Mouse (Mus musculus) liver, embryonic 12.5 days (tissue): Measurements from ENCODE around the gene Engase. TPM values are rescaled to one million over a fixed set of nuclear protein-coding genes. Genes with fewer than 3 reads are reported as not detected.

Source experiments
- ATAC-seq: fragments of 200-750 bp; cut with Nextera tagmentation; 2 replicates; pipeline ENCODE4 v1.8.0; 2017; ENCODE audit warnings: moderate number of reproducible peaks, mild to moderate bottlenecking, moderate library complexity
- H3K27ac ChIP-seq: fragments of 300-500 bp; sonication (generic); 2 replicates; pipeline ENCODE4 v1.5.1; 2016; ENCODE audit warnings: mild to moderate bottlenecking
- H3K27me3 ChIP-seq: fragments of 300-500 bp; sonication (generic); replicated peaks from 2 replicates; pipeline ENCODE4 v1.6.1; 2016; ENCODE audit warnings: mild to moderate bottlenecking, moderate library complexity
- H3K36me3 ChIP-seq: fragments of 300-500 bp; sonication (generic); 2 replicates; pipeline ENCODE4 v1.6.1; 2016; ENCODE audit warnings: mild to moderate bottlenecking, moderate library complexity
- H3K4me1 ChIP-seq: fragments of 300-500 bp; sonication (generic); 2 replicates; pipeline ENCODE4 v1.6.1; 2016
- H3K4me2 ChIP-seq: fragments of 300-500 bp; sonication (generic); 2 replicates; pipeline ENCODE4 v1.6.1; 2016; ENCODE audit warnings: mild to moderate bottlenecking, moderate library complexity
- H3K4me3 ChIP-seq: fragments of 300-500 bp; sonication (generic); 2 replicates; pipeline ENCODE4 v1.5.1; 2016; ENCODE audit warnings: mild to moderate bottlenecking, moderate library complexity
- H3K9ac ChIP-seq: fragments of 300-500 bp; sonication (generic); 2 replicates; pipeline ENCODE4 v1.6.1; 2016; ENCODE audit warnings: mild to moderate bottlenecking, moderate library complexity
- H3K9me3 ChIP-seq: fragments of 300-500 bp; sonication (generic); replicated peaks from 2 replicates; pipeline ENCODE4 v1.6.1; 2016; ENCODE audit warnings: mild to moderate bottlenecking, moderate library complexity
- WGBS: fragments of 180-500 bp; shearing (Covaris S2); methylation state at CpG from one replicate; pipeline ENCODE4 v1.1.7; 2016; ENCODE audit not compliant: insufficient replicate concordance; 5-methylcytosine and 5-hydroxymethylcytosine counted together
- polyA plus RNA-seq: library from polyadenylated mRNA; unstranded; fragments of >200 nt; fragmentation: Nextera tagmentation; extraction: Ambion mirVana; gene quantifications from 2 replicates; pipeline ENCODE4 v1.2.1, GENCODE M21; 2016

Engase gene
- polyA plus RNA-seq, 1 experiment from 2014 or later = 11.7 TPM

- Histone ChIP-seq H3K27me3 (peaks cover 16% of the 10 kb centered on the region), H3K4me1 (peaks cover 14% of the 10 kb centered on the region), H3K4me3 (no peak overlapping the region), H3K9me3 (no peaks in the 10 kb centered on the region), H3K4me2 (no peak overlapping the region), H3K9ac (no peak overlapping the region), H3K27ac (no peak overlapping the region), H3K36me3 (no peaks in the 10 kb centered on the region)
- 41% methylated on average over 11 of the region's 11 CpGs for WGBS
- ATAC-seq = no peak
Observed at GRCm38 (mm10) chr11:118438665-118439414, 37.8 kb upstream of the Engase start.

- no peaks in the 10 kb centered on the region for H3K36me3 ChIP-seq
- no peak for ATAC-seq
- WGBS = 68% methylated on average over 13 of the region's 13 CpGs
- peaks cover 18% of the 10 kb centered on the region for H3K27me3 ChIP-seq
- no peak overlapping the region for H3K4me3 ChIP-seq
- peaks cover 13% of the 10 kb centered on the region; the same call in 1 of the 2 replicates for H3K4me1 ChIP-seq
- no peaks in the 10 kb centered on the region for H3K9me3 ChIP-seq
- no peak overlapping the region for H3K27ac ChIP-seq
- H3K4me2 ChIP-seq = no peak overlapping the region
- no peak overlapping the region for H3K9ac ChIP-seq
Observed at GRCm38 (mm10) chr11:118442691-118443090, 33.9 kb upstream of the Engase start.

GRCm38 (mm10) chr11:118443201-118443970 lies 33.2 kb upstream of the Engase start:
- Histone ChIP-seq H3K36me3 (no peaks in the 10 kb centered on the region), H3K4me1 (peaks cover 12% of the 10 kb centered on the region; the same call in 1 of the 2 replicates), H3K27ac (no peak overlapping the region), H3K4me3 (no peak overlapping the region), H3K4me2 (no peak overlapping the region), H3K27me3 (peaks cover 18% of the 10 kb centered on the region), H3K9ac (no peak overlapping the region), H3K9me3 (no peaks in the 10 kb centered on the region)
- 26% methylated on average over 11 of the region's 11 CpGs for WGBS
- 0 out of 2 replicates have a peak, but pooled peaks have one; percentile 24 for ATAC-seq

- WGBS = 7% methylated on average over 3 of the region's 3 CpGs
- H3K36me3 ChIP-seq = no peaks in the 10 kb centered on the region
Observed at GRCm38 (mm10) chr11:118445843-118446242, 30.8 kb upstream of the Engase start.

GRCm38 (mm10) chr11:118447346-118447745 lies 29.3 kb upstream of the Engase start:
- Histone ChIP-seq H3K9ac (no peak overlapping the region), H3K4me3 (no peak overlapping the region), H3K27ac (no peak overlapping the region), H3K36me3 (no peaks in the 10 kb centered on the region), H3K4me1 (0 out of 2 replicates have a peak, but pooled peaks cover 4% of the 10 kb centered on the region), H3K4me2 (no peak overlapping the region), H3K27me3 (peaks cover 18% of the 10 kb centered on the region), H3K9me3 (no peaks in the 10 kb centered on the region)
- WGBS = 50% methylated on average over 4 of the region's 4 CpGs
- ATAC-seq = no peak

More at GRCm38 (mm10) chr11:118445843-118446242, 30.8 kb upstream of the Engase start:
- H3K4me3 ChIP-seq = no peak overlapping the region
- H3K9ac ChIP-seq = no peak overlapping the region
- peaks cover 18% of the 10 kb centered on the region for H3K27me3 ChIP-seq
- H3K4me2 ChIP-seq = no peak overlapping the region
- peak; percentile 64; the same call in 1 of the 2 replicates for ATAC-seq
- H3K4me1 ChIP-seq = 0 out of 2 replicates have a peak, but pooled peaks cover 4% of the 10 kb centered on the region
- no peak overlapping the region for H3K27ac ChIP-seq
- H3K9me3 ChIP-seq = no peaks in the 10 kb centered on the region

- Histone ChIP-seq H3K4me3 (no peak overlapping the region), H3K27ac (no peak overlapping the region), H3K4me1 (no peaks in the 10 kb centered on the region), H3K9me3 (no peaks in the 10 kb centered on the region), H3K4me2 (no peak overlapping the region), H3K9ac (no peak overlapping the region), H3K27me3 (peaks cover 17% of the 10 kb centered on the region), H3K36me3 (no peaks in the 10 kb centered on the region)
- WGBS = 78% methylated on average over 8 of the region's 8 CpGs
- ATAC-seq = no peak
Observed at GRCm38 (mm10) chr11:118448385-118448784, 28.2 kb upstream of the Engase start.

GRCm38 (mm10) chr11:118451211-118451610 lies 25.4 kb upstream of the Engase start:
- Histone ChIP-seq H3K4me1 (no peaks in the 10 kb centered on the region), H3K9ac (no peak overlapping the region), H3K9me3 (no peaks in the 10 kb centered on the region), H3K36me3 (no peaks in the 10 kb centered on the region), H3K27me3 (peaks cover 9% of the 10 kb centered on the region; the same call in 1 of the 2 replicates), H3K27ac (no peak overlapping the region), H3K4me2 (no peak overlapping the region), H3K4me3 (no peak overlapping the region)
- no peak for ATAC-seq
- 68% methylated on average over 6 of the region's 6 CpGs for WGBS

- Histone ChIP-seq H3K9me3 (no peaks in the 10 kb centered on the region), H3K27me3 (peaks cover 9% of the 10 kb centered on the region; the same call in 1 of the 2 replicates), H3K27ac (no peak overlapping the region), H3K4me3 (no peak overlapping the region), H3K9ac (no peak overlapping the region), H3K36me3 (no peaks in the 10 kb centered on the region), H3K4me2 (no peak overlapping the region), H3K4me1 (0 out of 2 replicates have a peak, but pooled peaks cover 2% of the 10 kb centered on the region)
- WGBS = 59% methylated on average over 2 of the region's 2 CpGs
- no peak for ATAC-seq
Observed at GRCm38 (mm10) chr11:118452955-118453354, 23.7 kb upstream of the Engase start.

- no peak overlapping the region for H3K27ac ChIP-seq
- no peak overlapping the region for H3K4me3 ChIP-seq
- peaks cover 9% of the 10 kb centered on the region; the same call in 1 of the 2 replicates for H3K27me3 ChIP-seq
- WGBS = 75% methylated on average over 11 of the region's 11 CpGs
- H3K4me1 ChIP-seq = 0 out of 2 replicates have a peak, but pooled peaks cover 3% of the 10 kb centered on the region
- H3K9ac ChIP-seq = no peak overlapping the region
- H3K9me3 ChIP-seq = no peaks in the 10 kb centered on the region
- H3K4me2 ChIP-seq = no peak overlapping the region
- H3K36me3 ChIP-seq = no peaks in the 10 kb centered on the region
- no peak for ATAC-seq
Observed at GRCm38 (mm10) chr11:118453886-118454671, 22.6 kb upstream of the Engase start.

GRCm38 (mm10) chr11:118455788-118456187 lies 20.8 kb upstream of the Engase start:
- H3K4me2 ChIP-seq = no peak overlapping the region
- no peaks in the 10 kb centered on the region for H3K36me3 ChIP-seq
- no peak for ATAC-seq
- WGBS = 52% methylated on average over 6 of the region's 6 CpGs
- peaks cover 8% of the 10 kb centered on the region for H3K4me1 ChIP-seq
- H3K27me3 ChIP-seq = 0 out of 2 replicates have a peak, but pooled peaks cover 9% of the 10 kb centered on the region
- H3K9ac ChIP-seq = no peak overlapping the region
- 0 out of 2 replicates have a peak, but pooled peaks cover 4% of the 10 kb centered on the region for H3K9me3 ChIP-seq
- no peak overlapping the region for H3K4me3 ChIP-seq
- no peak overlapping the region for H3K27ac ChIP-seq

GRCm38 (mm10) chr11:118456937-118457336 lies 19.7 kb upstream of the Engase start:
- Histone ChIP-seq H3K4me1 (peaks cover 8% of the 10 kb centered on the region), H3K4me2 (no peak overlapping the region), H3K9me3 (0 out of 2 replicates have a peak, but pooled peaks cover 4% of the 10 kb centered on the region), H3K4me3 (no peak overlapping the region), H3K9ac (no peak overlapping the region), H3K27me3 (0 out of 2 replicates have a peak, but pooled peaks cover 9% of the 10 kb centered on the region), H3K36me3 (no peaks in the 10 kb centered on the region), H3K27ac (no peak overlapping the region)
- 59% methylated on average over 11 of the region's 11 CpGs for WGBS
- no peak for ATAC-seq
